Mouse (Mus musculus) lung, postnatal 10 days (tissue): Measurements from ENCODE around the gene Abca7.
A peak's percentile ranks its signal among the peaks of the same experiment; 100 is the strongest.

Experiments
- DNase-seq: peaks from one replicate; pipeline ENCODE4 v3.0.0; 2021

Abca7 gene

DNA sequence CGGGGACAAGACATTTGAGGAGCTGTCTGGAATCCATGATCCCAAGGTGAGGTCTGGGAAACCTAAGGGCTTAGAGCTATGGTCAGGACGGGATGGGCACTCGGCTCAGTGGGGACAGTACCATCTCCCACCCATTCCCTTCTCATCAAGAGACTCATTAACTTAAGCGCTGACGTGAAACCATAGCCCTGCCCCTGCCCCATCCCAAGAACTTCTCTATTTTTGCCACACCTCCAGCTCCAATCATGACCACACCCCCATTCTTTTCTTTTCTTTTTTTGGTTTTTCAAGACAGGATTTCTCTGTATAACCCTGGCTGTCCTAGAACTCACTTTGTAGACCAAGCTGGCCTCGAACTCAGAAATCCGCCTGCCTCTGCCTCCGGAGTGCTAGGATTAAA is 21.6 kb upstream of the Abca7 start:
- DNase-seq = no peak

- no peak for DNase-seq
Observed at GRCm38 (mm10) chr10:79976071-79976721, 20.1 kb upstream of the Abca7 start.

- no peak for DNase-seq
Observed at GRCm38 (mm10) chr10:79976722-79977107, 19.6 kb upstream of the Abca7 start.

DNA sequence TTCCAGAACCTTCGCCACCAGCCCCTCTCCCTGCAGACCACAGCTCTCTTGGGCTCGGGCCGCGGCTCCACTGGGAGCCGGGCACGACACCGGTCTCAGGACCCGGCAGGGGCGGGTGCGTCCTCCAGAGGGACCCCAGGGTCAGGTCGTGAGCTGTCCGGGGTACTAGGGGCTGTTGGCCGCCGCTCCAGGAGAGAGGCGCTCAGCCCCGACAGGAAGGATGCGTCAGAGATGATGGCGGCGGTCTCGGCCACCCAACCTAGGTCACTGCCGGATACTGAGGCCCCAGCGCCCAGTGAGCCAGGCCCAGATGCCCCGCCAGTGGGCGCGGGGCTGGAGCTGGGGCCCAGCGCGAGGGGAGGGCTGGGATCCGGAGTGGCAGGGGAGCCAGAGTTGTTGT is 19.0 kb upstream of the Abca7 start:
- DNase-seq = no peak

DNA sequence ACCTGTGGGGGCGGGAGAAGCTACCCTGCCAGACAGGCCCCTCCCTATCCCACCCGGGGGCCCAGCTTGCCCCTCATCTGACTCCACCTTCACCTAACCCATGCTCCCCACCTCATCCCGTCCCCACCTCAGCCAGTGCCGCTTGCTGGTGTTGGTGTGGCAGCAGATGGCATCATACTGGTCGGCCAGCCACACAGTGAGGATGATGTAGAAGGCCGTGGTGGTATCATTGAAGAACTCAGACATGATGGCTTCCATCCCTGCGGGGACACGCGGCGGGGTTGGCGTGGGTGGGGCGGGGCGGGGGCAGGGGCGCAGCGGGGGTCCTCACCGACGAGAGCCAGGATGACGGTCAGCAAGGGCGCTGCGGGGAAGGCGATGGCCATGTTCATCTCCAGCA is 18.2 kb upstream of the Abca7 start:
- DNase-seq = no peak

DNA sequence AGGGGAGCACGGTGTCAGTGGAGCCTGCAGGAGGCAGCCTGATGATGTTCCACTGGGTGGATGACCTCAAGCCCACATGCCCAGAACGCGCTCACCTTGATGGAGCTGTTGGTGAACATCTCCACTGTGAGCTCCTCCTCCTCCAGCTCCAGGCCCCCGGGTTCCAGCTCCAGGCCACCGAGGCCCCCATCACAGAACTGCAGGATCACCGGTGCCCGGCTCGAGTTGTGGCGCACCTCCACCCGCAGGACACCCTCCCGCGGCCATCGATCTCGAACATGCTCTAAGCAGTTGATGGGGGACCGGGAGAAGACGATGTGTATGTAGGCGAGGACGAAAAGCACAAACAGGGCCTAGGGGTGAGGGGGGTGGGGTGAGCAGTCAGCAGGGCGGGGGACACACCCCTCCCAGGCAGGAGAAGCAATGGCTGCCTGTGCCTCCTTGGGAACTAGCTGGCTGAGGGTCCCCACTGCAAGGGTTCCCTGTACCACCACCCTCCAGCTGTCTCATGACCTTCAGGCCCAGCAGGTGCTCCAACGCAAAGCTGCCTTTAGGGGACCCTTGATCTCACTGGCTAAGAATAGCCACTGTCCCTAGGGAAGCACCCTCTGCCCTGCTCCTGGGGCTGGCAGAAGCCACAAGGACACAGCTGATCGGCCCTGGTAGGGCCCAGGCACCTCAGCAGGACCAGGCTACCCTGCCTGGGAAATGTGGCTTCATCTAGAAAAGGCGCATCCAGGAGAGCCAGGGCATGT is 16.7 kb upstream of the Abca7 start:
- no peak for DNase-seq

- DNase-seq = no peak
Observed at GRCm38 (mm10) chr10:79983205-79983604, 13.1 kb upstream of the Abca7 start.

DNA sequence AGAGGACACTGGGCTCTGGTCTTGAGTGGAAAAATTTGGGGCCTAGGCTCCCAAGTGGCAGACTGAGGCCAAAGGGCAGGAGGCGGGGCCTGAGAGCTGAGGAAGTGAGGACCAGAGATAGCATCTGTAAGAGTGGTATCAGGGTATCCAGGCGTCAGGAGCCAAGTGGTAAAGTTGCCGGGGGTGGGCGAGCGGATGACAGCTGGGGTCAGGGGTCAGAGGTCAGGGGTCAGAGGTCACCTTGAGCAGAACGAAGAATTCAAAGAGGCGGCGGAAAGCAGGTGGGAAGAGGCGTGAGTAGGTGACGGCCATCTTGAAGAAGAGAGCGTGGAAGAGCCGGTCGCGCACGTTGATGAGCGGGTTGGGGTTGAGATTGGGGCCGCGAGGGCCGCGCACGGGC is 12.6 kb upstream of the Abca7 start:
- DNase-seq = peak; percentile 76

DNA sequence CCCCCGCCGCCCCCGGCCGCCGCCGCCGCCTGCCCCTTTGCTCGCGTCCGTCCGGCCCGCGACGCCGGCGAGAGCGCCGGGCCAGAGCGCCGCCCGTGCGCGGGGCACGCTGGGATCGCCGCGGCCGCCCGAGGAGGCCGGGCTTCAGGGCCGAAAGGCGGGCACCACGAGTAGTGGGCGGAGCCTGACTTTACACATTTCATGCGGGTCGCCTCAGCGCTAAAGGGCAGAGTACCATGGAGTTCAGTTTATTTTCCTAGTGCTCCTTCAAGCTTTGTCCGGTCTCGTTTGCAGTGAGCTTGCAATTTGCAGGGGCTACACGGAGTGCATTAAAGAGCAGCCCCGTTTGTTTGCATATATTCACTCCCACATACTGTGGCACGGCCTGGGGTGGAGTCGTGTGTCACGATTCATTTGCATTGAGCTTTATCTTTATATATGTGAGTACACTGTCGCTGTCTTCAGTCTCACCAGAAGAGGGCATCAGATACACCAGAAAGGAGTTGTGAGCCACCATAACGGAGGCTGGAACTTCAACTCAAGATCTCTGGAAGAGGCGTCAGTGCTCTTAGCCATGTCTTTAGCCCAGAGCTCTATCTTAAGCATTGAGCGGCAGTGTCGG is 12.0 kb upstream of the Abca7 start, which contains the start of gene Tmem259:
TSS of gene Tmem259 (minus strand) at position 136 of the 622 bp plus-strand sequence.
- DNase-seq = peak; percentile 94

GRCm38 (mm10) chr10:79984871-79985270 is 11.4 kb upstream of the Abca7 start:
- peak; percentile 99 for DNase-seq

- DNase-seq = peak; percentile 81
Observed at GRCm38 (mm10) chr10:79985334-79986231, 10.7 kb upstream of the Abca7 start.

DNA sequence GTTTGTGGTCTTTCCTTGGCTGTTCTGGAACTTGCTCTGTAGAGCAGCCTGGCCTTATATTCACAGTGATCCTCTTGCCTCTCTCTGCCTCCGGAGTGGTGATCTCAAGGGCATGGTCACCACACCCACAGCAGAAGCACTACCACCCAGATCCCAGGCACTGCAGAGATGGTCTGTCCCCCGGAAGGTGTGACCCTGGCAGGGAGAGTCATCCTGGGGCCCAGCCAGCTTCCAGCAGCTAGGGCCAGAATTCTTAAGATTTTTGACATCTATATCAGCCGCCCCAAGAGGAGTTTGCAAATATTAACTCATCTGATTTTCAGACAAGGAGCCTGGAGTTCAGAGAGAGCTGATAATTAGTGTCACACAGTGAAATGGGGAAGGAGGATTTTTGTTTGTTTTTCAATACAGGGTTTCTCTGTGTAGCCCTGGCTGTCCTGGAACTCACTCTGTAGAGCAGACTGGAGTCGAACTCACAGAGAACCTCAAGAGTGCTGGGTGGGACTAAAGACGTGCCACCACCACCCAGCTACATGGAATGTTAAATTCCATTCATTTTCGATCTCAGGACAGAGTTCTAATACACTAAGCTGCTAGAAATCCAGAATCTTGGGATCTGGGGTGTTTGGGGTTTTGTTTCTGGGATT is 9.9 kb upstream of the Abca7 start:
- DNase-seq = peak; percentile 80

- DNase-seq = peak; percentile 95
Observed at GRCm38 (mm10) chr10:79986963-79987362, 9.3 kb upstream of the Abca7 start.

DNA sequence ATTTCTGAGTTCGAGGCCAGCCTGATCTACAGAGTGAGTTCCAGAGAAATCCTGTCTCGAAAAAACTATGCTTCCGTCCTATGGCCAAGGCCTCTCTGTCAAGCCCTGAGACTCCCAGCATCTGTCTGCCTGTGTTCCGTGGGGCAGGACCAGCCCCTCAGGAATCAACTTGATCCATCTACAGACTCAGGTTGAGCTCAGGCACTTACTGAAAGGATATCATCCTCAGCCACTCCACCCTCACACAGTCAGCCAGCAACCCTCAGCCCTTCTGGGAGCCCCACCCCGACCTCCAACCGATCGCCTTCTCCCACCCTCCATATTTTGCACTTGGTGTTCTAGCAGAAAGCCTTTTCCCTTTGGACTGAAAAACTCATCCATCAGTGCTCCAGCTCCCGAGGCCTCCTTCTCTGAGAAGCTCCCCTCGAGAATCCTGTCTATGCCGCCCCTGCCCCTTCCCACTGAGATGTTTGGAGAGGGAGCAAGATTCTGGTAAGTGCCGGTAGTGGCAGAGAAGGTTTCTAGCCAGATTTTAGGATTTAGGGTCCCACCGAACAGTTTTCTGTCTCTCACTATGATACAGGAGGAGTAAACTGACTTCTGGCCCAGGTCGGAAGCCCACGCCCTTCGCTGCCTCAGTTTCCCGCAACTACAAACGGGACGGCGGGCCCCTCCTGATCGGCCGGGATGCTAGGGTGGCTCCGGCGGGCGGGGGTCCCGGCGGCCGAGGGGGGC is 8.4 kb upstream of the Abca7 start:
- no peak for DNase-seq

- DNase-seq = peak; percentile 84
Observed at GRCm38 (mm10) chr10:79988506-79989271, 7.6 kb upstream of the Abca7 start, which contains the start of gene Cnn2. Gene Cnn2 (plus strand): TSS chr10:79988584.

DNA sequence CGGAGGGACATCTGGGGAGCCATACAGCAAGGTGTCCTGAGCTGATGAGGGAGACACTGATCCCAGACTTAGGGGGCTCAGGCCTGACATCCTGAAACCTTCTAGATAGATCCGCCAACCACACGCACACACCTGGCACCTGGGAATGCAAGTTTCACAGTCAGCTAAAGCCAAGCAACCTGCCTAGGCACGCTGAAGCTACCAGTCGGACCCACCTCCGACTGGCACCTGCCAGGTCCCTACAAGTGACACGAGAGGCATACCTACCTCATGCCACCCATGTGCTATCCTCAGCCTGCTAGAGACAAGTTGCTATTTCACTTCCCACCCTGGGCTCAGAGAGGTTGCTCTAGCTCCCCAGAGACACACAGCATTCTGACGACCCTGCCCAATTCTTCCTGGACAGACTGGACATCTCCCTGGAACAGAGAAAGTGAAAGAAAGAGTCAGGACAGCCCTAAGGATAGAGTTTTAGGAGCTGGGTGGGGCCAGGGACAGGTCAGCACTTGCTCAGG is 7.0 kb upstream of the Abca7 start:
- no peak for DNase-seq

DNA sequence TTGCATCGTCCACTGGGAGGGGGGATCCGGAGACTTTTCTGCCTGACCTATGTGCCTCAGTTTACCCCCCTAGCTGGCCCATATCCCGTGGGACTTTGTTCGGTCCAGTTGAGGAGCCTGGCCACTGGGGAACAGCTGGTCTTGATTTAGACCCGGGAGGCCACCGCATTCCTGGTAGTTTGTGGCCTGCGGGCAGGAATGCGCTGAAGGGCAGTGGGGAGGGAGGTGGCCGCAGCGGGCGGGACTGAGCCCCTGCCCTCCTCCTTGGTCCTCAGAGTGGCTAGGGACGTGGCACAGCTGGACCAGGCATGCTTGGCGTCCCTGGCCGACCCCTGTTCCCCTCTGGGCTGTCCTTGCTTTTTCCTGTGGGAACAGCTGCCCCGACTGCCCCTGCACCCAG is 6.4 kb upstream of the Abca7 start:
- DNase-seq = peak; percentile 88

DNA sequence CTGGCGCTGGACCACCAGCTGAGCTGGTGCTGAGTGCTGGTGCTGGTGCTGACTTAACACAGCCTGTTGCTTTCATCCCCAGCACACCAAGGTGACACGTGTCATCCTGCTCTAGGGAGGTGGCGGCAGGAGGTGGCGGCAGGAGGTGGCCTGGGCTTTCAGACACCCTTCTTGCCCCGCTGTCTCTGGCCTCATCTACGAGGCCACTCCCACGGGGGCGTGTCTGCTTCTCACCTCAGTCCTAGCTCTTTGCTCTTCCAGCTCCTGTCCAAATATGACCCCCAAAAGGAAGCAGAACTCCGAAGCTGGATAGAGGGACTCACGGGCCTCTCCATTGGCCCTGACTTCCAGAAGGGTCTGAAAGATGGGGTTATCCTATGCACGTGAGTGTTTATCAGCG is 5.2 kb upstream of the Abca7 start:
- no peak for DNase-seq

- no peak for DNase-seq
Observed at GRCm38 (mm10) chr10:79991548-79991947, 4.7 kb upstream of the Abca7 start.

DNA sequence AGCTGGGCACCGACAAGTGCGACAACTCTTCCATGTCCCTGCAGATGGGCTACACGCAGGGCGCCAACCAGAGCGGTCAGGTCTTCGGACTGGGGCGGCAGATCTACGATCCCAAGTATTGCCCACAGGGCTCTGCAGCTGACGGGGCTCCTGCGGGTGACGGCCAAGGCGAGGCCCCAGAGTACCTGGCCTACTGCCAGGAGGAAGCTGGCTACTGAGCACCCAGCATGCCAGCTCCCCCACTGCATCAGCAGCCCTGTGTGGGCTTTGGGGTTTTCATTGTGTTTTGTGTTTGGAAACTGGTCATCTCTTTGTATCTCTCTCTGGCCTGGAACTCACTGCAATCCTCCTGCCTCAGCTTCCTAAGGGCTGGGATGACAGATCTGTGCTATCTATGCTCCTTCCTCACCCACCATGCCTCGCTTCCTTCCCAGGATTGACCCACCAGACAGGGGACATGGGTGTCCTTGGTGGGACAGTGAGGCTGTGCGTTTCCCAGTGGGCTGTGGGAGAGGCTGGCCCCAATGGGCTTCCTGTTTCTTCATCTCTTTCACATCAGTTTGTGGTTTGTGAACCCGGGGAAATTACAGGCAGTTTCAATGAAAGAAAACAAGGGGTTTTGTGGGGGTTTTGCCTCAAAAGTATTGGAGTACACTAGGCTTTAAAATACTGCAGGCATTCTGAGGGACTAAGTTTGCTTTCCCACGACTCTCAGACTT is 1.7 kb upstream of the Abca7 start:
- DNase-seq = no peak
